Mouse (Mus musculus) mouse trophoblast stem cell (cell line): ENCODE results near the gene Ell.

ENCODE experiments used
- in situ Hi-C, 2 experiments: fragments of 300-500 bp; cut with MseI, MboI; formaldehyde crosslinking; loops; 2 replicates in 1 of 2; 3 replicates in 1 of 2; pipeline ENCODE4 v1.15.1; 2025

Ell gene

GRCm38 (mm10) chr8:70610796-70611771, 71.8 kb downstream of the Ell start:
- in situ Hi-C loops, result loop anchor here in 1 of 2 experiments (5.0 kb wide), 1 partner anchor 41 kb away; no protein-coding TSS in a partner anchor

GRCm38 (mm10) chr8:70611849-70612248, 72.6 kb downstream of the Ell start:
- in situ Hi-C loops, result loop anchor here in 1 of 2 experiments (5.0 kb wide), 1 partner anchor 40 kb away; no protein-coding TSS in a partner anchor

GRCm38 (mm10) chr8:70613763-70614162, 74.5 kb downstream of the Ell start:
- in situ Hi-C loops, result loop anchor here in 1 of 2 experiments (5.0 kb wide), 1 partner anchor 39 kb away; no protein-coding TSS in a partner anchor

GRCm38 (mm10) chr8:70614469-70614868, 75.2 kb downstream of the Ell start:
- in situ Hi-C loops, result loop anchor here in 1 of 2 experiments (5.0 kb wide), 1 partner anchor 38 kb away; no protein-coding TSS in a partner anchor

- in situ Hi-C loops, result no loop called here
Observed at GRCm38 (mm10) chr8:70615281-70615680, 76.0 kb downstream of the Ell start.

- in situ Hi-C loops, result no loop called here
Observed at GRCm38 (mm10) chr8:70615894-70616293, 76.6 kb downstream of the Ell start, which contains the start of gene Lrrc25. TSS of gene Lrrc25 (plus strand) at chr8:70616155.

- in situ Hi-C loops, result no loop called here
Observed at GRCm38 (mm10) chr8:70616645-70617044, 77.4 kb downstream of the Ell start.

GRCm38 (mm10) chr8:70617985-70618384, 78.7 kb downstream of the Ell start:
- in situ Hi-C loops, result no loop called here

- in situ Hi-C loops, result no loop called here
Observed at GRCm38 (mm10) chr8:70618888-70619334, 79.7 kb downstream of the Ell start.

GRCm38 (mm10) chr8:70622220-70622619, 83.0 kb downstream of the Ell start:
- in situ Hi-C loops, result loop anchor here in 1 of 2 experiments (5.0 kb wide), 1 partner anchor 35 kb away; no protein-coding TSS in a partner anchor

- in situ Hi-C loops, result no loop called here
Observed at GRCm38 (mm10) chr8:70625104-70625503, 85.8 kb downstream of the Ell start.

GRCm38 (mm10) chr8:70627041-70627440, 87.8 kb downstream of the Ell start:
- in situ Hi-C loops, result no loop called here

- in situ Hi-C loops, result no loop called here
Observed at GRCm38 (mm10) chr8:70628986-70629490, 89.8 kb downstream of the Ell start.

- in situ Hi-C loops, result no loop called here
Observed at GRCm38 (mm10) chr8:70629574-70630531, 90.6 kb downstream of the Ell start.

GRCm38 (mm10) chr8:70630532-70631381, 91.5 kb downstream of the Ell start:
- in situ Hi-C loops, result no loop called here

- in situ Hi-C loops, result no loop called here
Observed at GRCm38 (mm10) chr8:70631436-70631835, 92.2 kb downstream of the Ell start.

- in situ Hi-C loops, result no loop called here
Observed at GRCm38 (mm10) chr8:70632346-70632892, 93.2 kb downstream of the Ell start, which contains the start of gene Gdf15. TSS of gene Gdf15 (minus strand) at chr8:70632456.

GRCm38 (mm10) chr8:70634066-70634465, 94.8 kb downstream of the Ell start:
- in situ Hi-C loops, result no loop called here

GRCm38 (mm10) chr8:70635527-70635926, 96.3 kb downstream of the Ell start:
- in situ Hi-C loops, result no loop called here

- in situ Hi-C loops, result no loop called here
Observed at GRCm38 (mm10) chr8:70636838-70637237, 97.6 kb downstream of the Ell start.
